Mouse (Mus musculus) retina, embryonic 14.5 days (tissue): ENCODE measurements around the gene Mcu.
A peak's percentile ranks its signal among the peaks of the same experiment; 100 is the strongest.

Experiments
- DNase-seq: peaks from one replicate; pipeline ENCODE4 v3.0.0-alpha.2; 2015; ENCODE audit warnings: low spot score

Gene Mcu

GRCm38 (mm10) chr10:59613276-59613675, 3.2 kb downstream of the Mcu start:
- no peak for DNase-seq

GRCm38 (mm10) chr10:59604879-59605464, 11.5 kb downstream of the Mcu start:
- no peak for DNase-seq

- DNase-seq, result peak; percentile 45
These were observed 12.6 kb downstream of the Mcu start for GRCm38 (mm10) chr10:59603843-59604242.

GRCm38 (mm10) chr10:59602891-59603290, 13.6 kb downstream of the Mcu start:
- no peak for DNase-seq

GRCm38 (mm10) chr10:59602043-59602442, 14.4 kb downstream of the Mcu start:
- peak; percentile 20 for DNase-seq

- no peak for DNase-seq
These were observed 16.0 kb downstream of the Mcu start for GRCm38 (mm10) chr10:59600516-59600915.

GRCm38 (mm10) chr10:59593826-59594570, 22.5 kb downstream of the Mcu start:
- no peak for DNase-seq

- no peak for DNase-seq
These were observed 25.9 kb downstream of the Mcu start for GRCm38 (mm10) chr10:59590606-59591005.

- DNase-seq, result no peak
These were observed 26.6 kb downstream of the Mcu start for GRCm38 (mm10) chr10:59589856-59590255.

GRCm38 (mm10) chr10:59589420-59589819, 27.1 kb downstream of the Mcu start:
- no peak for DNase-seq

GRCm38 (mm10) chr10:59588135-59588534, 28.4 kb downstream of the Mcu start:
- no peak for DNase-seq

- no peak for DNase-seq
These were observed 29.7 kb downstream of the Mcu start for GRCm38 (mm10) chr10:59586821-59587220.

GRCm38 (mm10) chr10:59585621-59586020, 30.9 kb downstream of the Mcu start:
- no peak for DNase-seq

- DNase-seq, result no peak
These were observed 34.5 kb downstream of the Mcu start for GRCm38 (mm10) chr10:59581826-59582543.

GRCm38 (mm10) chr10:59580593-59581149, 35.8 kb downstream of the Mcu start:
- no peak for DNase-seq

- no peak for DNase-seq
These were observed 36.8 kb downstream of the Mcu start for GRCm38 (mm10) chr10:59579645-59580044.

- DNase-seq, result peak; percentile 22
These were observed 38.4 kb downstream of the Mcu start for GRCm38 (mm10) chr10:59577871-59578801.

- DNase-seq, result no peak
These were observed 40.2 kb downstream of the Mcu start for GRCm38 (mm10) chr10:59576305-59576704.

- no peak for DNase-seq
These were observed 44.5 kb downstream of the Mcu start for GRCm38 (mm10) chr10:59571964-59572363.

- no peak for DNase-seq
These were observed 45.2 kb downstream of the Mcu start for GRCm38 (mm10) chr10:59571273-59571672.

- no peak for DNase-seq
These were observed 45.7 kb downstream of the Mcu start for GRCm38 (mm10) chr10:59570780-59571179.

- no peak for DNase-seq
These were observed 46.1 kb downstream of the Mcu start for GRCm38 (mm10) chr10:59570360-59570759.
